19 mouse cellular contexts compared by ENCODE assay signal in the genomic region with DNA sequence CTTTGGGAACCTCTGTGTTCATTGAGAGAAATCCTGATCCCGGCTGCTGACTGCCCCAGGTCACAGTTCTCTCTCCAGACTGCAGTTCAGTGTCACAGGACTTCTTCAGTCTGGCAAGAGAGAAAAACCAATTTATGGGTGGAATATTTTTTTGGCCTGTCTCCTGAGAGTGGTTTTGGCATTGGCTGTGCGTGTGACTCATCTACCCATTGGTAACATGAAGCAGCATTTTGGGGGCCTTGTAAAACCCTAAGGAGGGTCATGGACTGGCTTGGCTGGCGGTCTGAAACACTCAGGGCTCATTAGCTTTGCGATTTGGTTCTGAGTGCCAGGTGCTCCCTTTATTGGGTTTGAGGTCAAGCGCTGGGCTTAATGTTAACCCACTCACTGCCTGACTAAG. TPM values are rescaled to one million over a fixed set of nuclear protein-coding genes. Genes with fewer than 3 reads are reported as not detected.
DNase-seq lines count a peak whose midpoint lies in the region; ATAC-seq and TF ChIP-seq lines count a peak whose summit lies in the region.
"Had no signal": no experiment of that assay in that cellular context is flagged by ENCODE, and none has a peak within 500 bp of the region (broad histone marks: within the 10 kb centered on the region; RNA-seq: fewer than 3 reads in every experiment).

No protein-coding gene starts in this region.

- 0 out of 2 replicates have a peak overlapping the region, but pooled peaks have one; percentile 33 for H3K9ac ChIP-seq in heart, embryonic 13.5 days
- H3K9ac ChIP-seq: forebrain, embryonic 12.5 days; heart, embryonic 12.5 days had no signal

- 69% methylated on average over 5 of the region's 5 CpGs for WGBS in heart, embryonic 13.5 days
- 71% methylated on average over 5 of the region's 5 CpGs for WGBS in heart, embryonic 10.5 days

- H3K9me3 ChIP-seq in heart, embryonic 13.5 days, result no peaks in the 10 kb centered on the region
- no peaks in the 10 kb centered on the region for H3K9me3 ChIP-seq in heart, embryonic 10.5 days
- H3K9me3 ChIP-seq: forebrain, embryonic 12.5 days; heart, embryonic 12.5 days had no signal

- CTCF ChIA-PET in Patski (lab: Charles Lee), result interaction anchor here (1.4 kb wide), 1 partner anchor 102 kb away, joined by 3 read pairs; no protein-coding TSS in a partner anchor

- peaks cover 76% of the 10 kb centered on the region for H3K4me1 ChIP-seq in heart, embryonic 13.5 days
- peaks cover 76% of the 10 kb centered on the region for H3K4me1 ChIP-seq in heart, embryonic 10.5 days

- H3K4me3 ChIP-seq in heart, embryonic 13.5 days, result no peak overlapping the region
- H3K4me3 ChIP-seq in heart, embryonic 10.5 days, result no peak overlapping the region
- H3K4me3 ChIP-seq in layer of hippocampus, adult 2 months, result no peak overlapping the region
- H3K4me3 ChIP-seq: forebrain, embryonic 12.5 days; heart, embryonic 12.5 days had no signal

- DNase-seq in heart, embryonic 10.5 days (ENCODE audit: low spot score), result no peak
- peak; percentile 1 for DNase-seq in right cerebral cortex, postnatal 4 days
- no peak for DNase-seq in right cerebral cortex, adult 2 months (ENCODE audit: low spot score in 2 of 2)
- peak; percentile 71 for DNase-seq in Patski (ENCODE audit: low read depth, low spot score)
- no peak for DNase-seq in layer of hippocampus, postnatal 36 days
- DNase-seq in layer of hippocampus, adult 2 months (ENCODE audit: low spot score in 2 of 2), result no peak
- DNase-seq: cerebellum, postnatal 25 days; gastrocnemius, postnatal 25 days; layer of hippocampus, adult 9-11 months; lung, adult 2 months; lung, postnatal 36 days; right cerebral cortex, postnatal 14 days; thymus, postnatal 4 days had no signal

- H3K4me2 ChIP-seq in heart, embryonic 13.5 days, result no peak overlapping the region
- H3K4me2 ChIP-seq: forebrain, embryonic 12.5 days; heart, embryonic 12.5 days had no signal

- H3K36me3 ChIP-seq in heart, embryonic 13.5 days, result peaks cover 4% of the 10 kb centered on the region; the same call in 1 of the 2 replicates
- H3K36me3 ChIP-seq in heart, embryonic 10.5 days, result peaks cover 6% of the 10 kb centered on the region; the same call in 1 of the 2 replicates
- H3K36me3 ChIP-seq: heart, embryonic 12.5 days had no signal

- no peaks in the 10 kb centered on the region for H3K27me3 ChIP-seq in heart, embryonic 13.5 days (replicated peaks)
- H3K27me3 ChIP-seq in heart, embryonic 10.5 days (ENCODE audit: insufficient read depth, poor library complexity, severe bottlenecking), result no peaks in the 10 kb centered on the region
- no peaks in the 10 kb centered on the region for H3K27me3 ChIP-seq in Patski
- H3K27me3 ChIP-seq: forebrain, embryonic 12.5 days; heart, embryonic 12.5 days had no signal

- in situ Hi-C loops in Patski (cut with MboI; ENCODE audit: low pct_unique_long_range_greater_than_20kb), result no loop called here

- no peak overlapping the region for H3K27ac ChIP-seq in heart, embryonic 13.5 days (replicated peaks)
- no peak overlapping the region for H3K27ac ChIP-seq in heart, embryonic 10.5 days
- no peak overlapping the region for H3K27ac ChIP-seq in layer of hippocampus, adult 2 months
- H3K27ac ChIP-seq: forebrain, embryonic 12.5 days; stomach, postnatal 0 days had no signal

- POLR2A ChIA-PET in Patski (lab: Charles Lee), result interaction anchor here (0.5 to 1.5 kb wide), 2 partner anchors 39 to 197 kb away, joined by 4 to 8 read pairs; no protein-coding TSS in a partner anchor

- ATAC-seq in heart, embryonic 13.5 days (ENCODE audit: extremely low read depth, insufficient number of reproducible peaks, low FRiP score, low TSS enrichment), result no peak
- peak; percentile 60 for ATAC-seq in Patski
- ATAC-seq: inflammation-experienced regulatory T-cells, adult 6 months had no signal

- TF ChIP-seq CTCF in Patski (IDR thresholded peaks at IDR 0.05), result no peak
- no peak for TF ChIP-seq CTCF in layer of hippocampus, adult 2 months (conservative IDR thresholded peaks at IDR 0.05)

RNA-seq across cellular contexts. Expression of a gene that starts 10.6 kb away (rescaled TPM):
- polyA plus RNA-seq in heart, embryonic 13.5 days (2015; fragmentation: Nextera tagmentation; extraction: Ambion mirVana), result 19.2 and 19.6 TPM in 2 replicates
- polyA plus RNA-seq in heart, embryonic 10.5 days (2016; fragmentation: Nextera tagmentation; extraction: Ambion mirVana), result 23.4 and 28.3 TPM in 2 replicates
- 87.8 TPM for polyA plus RNA-seq in Patski (2021)
- total RNA-seq in layer of hippocampus, postnatal 36 days (2021), result 10 to 100 TPM; 23.8 to 24.0 TPM
- total RNA-seq in layer of hippocampus, adult 2 months (2021), result 10 to 100 TPM; 21.9 to 24.8 TPM
- total RNA-seq: MEL had no signal

Comparison
In these comparisons a context has a peak if more than half of its experiments do, and no peak if none do; other contexts are left out.
1. DNase-seq: peak in right cerebral cortex, postnatal 4 days (single experiment) and Patski (single experiment); none in heart, embryonic 10.5 days (single experiment), right cerebral cortex, adult 2 months (0 of 2), layer of hippocampus, postnatal 36 days (0 of 2) and layer of hippocampus, adult 2 months (0 of 2).